Mouse (Mus musculus) right cerebral cortex, postnatal 36 days (tissue): ENCODE results near the gene Ptprn2.

ENCODE experiments used
- DNase-seq, 2 experiments: peaks; one replicate each; pipeline ENCODE4 v3.0.0; 2022; ENCODE audit warnings: low spot score in 2 of 2, mixed read lengths in 1 of 2

Ptprn2 gene

DNA sequence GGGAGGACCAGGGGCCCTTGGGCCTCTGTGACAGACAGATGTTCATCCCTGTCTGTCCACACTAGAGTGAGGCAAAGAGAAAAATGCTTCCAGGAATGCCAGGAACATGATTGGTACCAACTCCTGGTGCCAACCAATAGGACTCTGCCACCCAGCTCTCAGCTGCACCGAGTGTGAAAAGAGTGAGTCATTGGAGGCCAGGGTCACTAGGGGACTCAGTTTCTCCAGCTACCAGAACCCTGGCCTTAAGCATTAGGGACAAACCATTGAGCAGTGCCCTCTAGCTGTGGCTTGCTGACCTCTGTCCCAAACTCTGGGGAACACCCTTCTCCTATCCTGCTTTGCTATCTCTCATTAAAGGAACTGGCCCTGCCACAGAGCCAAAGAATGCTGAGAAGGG is 728.0 kb downstream of the Ptprn2 start:
- no peak for DNase-seq

DNA sequence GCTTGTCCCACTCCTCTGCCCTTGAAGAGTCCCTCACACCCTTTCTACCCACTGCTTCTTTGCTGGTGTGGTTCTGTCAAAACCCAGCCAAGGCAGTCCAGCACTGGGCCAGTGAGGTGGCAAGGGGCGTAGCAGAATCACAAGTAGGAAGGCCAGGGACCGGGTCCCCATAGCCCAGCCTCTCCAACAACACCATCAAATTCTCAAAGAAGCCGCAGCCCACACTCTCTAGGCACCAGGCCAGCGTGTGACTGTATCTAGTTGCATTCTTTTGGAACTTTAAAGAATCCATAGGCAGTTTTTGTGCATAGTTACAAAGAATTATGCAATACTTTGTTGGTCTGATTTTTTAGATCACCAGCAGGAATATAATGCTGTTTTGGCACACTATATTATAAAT is 728.8 kb downstream of the Ptprn2 start:
- peak; percentile 75 for DNase-seq

DNA sequence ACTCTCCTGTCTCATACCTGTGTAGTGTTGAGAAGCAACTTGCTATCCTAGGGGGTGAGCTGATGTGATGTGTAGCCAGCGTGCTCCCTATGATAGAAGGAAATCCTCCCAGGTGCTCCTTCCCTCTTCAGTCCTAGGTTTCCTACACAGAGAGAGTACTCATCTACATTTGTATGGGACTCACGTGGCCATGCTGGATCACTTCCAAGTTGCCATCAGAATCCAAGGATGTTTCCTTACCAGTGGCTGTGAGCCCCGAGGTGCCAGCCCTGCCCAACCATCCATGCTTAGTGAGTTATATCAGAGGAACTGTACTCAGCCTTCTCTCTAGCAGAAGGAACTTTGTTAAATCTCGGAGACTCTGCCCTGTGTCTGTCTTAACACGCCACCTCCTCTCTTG is 729.4 kb downstream of the Ptprn2 start:
- DNase-seq = no peak

DNA sequence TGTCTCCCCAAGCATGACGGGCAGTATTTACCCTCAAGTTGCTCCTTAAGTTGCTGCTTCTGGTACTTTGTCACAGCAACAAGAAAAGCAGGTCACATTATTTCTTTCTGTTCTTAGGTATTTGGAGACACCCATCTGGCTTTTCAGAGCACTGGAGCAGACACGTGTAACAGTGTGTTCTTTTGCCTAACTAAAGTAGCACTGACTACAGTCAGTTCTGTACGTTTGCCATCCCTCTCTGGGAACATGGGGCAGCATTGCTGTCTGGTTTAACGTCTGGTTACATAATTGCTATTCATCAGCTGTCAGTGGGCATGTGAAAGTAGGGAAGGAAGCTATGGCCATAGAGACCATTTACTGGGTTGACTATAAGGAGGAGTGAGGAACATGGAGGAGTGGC is 736.4 kb downstream of the Ptprn2 start:
- no peak for DNase-seq

DNA sequence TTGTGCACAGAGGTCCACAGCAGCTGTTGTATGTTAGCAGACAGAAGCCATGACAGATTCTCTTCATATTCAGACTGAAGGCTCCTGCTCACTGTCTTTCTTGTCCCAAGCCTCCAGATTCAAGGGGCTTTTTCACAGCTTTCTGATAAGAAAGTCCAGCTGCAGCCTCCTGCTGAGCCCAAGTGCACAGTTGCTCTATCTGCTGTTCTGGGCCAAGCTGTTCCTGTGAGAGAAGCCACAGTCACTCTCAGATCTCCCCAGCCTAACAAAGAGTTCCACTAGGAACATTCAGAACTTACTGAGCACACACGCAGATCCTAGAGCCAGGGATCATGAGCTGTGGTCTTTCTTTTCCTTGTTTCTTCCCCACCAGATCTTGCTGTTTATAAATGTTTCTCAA is 738.5 kb downstream of the Ptprn2 start:
- no peak for DNase-seq

DNA sequence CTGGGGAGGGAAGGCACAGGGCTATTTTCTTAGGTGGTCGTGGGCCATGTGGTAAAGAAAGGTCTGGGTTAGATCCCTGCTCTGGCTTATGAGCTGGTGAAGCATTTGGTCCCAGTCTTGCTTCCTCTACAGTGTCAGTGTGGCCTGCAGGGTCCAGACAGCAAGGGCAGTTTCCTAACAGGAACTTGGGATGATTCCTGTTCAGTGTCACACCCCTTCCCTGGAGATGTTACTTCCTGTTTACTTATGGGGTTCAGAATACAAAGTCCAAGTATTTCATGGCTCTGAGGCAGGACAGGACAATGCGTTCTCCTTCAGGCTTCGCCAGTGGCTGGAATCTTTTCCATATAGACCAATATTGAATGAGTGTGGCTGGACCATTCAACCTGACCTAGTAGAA is 741.7 kb downstream of the Ptprn2 start:
- no peak for DNase-seq

DNA sequence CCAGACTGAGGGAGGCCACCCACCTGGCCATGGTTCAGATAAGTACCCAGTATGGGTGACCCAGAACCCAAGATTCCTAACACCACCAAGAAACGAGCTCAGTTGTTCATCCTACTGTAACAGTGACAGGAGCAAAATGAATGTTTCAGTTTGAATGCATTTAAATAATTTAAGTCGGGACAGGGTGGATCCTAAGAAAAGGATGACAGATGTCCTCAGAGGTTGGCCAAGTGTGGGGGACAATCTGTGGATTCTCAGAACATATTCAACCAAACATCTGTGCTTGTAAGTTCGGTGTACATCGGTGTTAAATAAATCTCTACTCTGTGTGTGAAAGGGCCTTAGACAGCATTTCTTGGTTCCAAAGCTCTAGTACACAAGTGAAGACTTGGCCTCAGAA is 743.9 kb downstream of the Ptprn2 start:
- peak in 1 of 2 experiments; percentile 54 for DNase-seq

DNA sequence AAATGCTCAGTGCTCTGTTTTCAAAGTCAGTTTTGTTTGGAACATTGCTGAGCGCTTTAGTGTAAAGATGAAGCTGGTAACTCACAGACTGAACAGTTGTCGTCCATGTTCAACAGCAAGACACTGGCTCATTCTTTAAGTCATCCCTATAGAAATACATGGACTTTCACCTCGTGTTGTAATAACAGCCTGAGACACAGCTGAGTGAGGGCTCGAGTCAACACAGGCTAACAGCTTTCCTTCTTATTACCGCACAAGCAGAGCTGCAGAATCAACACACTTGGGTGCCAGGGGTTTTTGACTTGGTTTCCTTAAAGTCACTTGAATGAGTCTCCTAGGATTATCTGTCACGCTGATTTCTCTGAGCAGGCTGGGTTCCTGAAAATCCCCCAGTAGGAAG is 744.8 kb downstream of the Ptprn2 start:
- no peak for DNase-seq

DNA sequence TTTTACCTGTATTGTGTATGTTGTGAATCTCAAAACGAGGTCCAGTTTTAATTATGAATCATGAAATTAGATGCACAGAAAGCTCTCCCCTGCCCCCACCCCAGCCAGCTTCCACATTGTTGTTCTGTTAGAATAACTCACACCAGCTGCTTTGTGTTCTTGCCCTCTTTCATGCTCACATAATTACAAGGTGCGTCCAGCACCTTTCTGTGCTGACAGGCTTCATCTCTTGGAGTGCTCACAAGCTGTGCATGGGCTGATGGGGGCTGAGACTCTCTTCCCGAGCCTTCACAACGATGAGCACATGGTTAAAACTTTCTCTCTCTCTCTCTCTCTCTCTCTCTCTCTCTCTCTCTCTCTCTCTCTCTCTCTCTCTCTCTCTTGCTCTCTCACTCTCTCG is 746.3 kb downstream of the Ptprn2 start:
- no peak for DNase-seq

DNA sequence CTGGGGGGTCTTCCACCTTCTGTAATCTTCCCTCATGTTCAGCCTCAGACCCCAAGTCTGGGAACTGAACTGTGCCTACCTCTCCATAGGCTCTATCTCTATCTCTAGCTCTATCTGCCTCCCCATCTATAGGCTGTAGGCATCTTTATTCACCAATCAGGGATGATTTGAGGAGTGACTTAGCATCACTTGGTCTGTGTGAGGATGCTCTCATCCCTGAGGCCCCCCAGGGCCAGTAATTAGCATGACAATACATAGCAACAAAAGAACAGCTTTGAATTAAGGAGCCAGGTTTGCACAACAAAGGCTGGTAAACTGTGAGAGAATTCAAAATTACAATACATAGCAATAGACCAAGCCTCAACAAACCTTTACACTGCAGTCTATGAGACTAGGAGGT is 749.6 kb downstream of the Ptprn2 start:
- DNase-seq = no peak

DNA sequence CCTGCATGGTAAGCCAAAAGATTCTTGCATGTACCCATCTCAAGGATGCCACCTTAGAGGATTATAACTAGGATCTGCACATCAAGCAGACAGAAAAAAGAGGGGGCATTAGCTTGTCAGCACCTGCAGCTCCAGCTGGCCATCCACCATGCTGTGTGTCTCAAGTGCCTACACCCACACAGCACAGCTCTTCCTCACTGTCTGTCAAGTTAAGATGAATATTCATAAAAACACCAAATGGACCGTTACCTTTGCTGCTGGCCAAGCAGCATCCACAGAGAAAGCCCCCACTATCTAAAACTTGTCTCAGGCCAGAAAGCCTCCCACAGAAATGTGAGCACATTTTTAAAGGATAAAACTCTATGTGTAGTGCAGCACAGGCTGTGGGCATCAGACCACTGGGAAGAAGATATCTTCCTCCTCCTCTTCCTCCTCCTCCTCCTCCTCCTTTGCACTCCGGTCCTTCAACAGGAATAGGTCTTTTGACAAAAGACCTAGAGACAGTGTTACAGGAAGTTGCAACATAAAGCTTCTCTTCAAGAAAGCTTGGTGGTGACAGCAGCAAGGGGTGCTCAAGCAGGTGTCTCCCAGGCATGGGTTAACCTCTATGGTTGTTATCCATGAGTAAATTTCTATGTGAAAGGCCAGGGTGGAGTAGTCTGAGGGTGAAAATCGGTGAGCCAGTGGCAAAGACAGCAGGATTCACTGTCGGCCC is 750.7 kb downstream of the Ptprn2 start:
- DNase-seq = peak in 1 of 2 experiments; percentile 41

DNA sequence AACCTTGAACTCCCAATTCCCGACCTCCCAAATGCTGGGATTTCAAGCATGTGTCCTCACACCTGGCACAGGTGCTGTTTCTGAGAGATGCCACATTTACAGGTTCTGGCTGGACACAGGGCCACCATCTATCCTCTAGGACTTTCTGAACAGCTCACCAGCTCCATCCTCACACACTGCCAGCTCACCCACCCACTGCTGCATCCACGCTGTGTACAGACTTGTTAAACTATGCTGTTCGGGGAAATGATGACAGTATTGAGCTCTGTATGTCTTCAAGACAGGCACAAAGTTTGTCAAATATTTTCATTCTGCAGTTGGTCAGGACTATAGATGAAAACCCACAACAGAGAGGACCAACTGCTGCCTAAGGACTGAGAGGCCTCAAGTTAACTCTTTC is 751.5 kb downstream of the Ptprn2 start:
- no peak for DNase-seq

DNA sequence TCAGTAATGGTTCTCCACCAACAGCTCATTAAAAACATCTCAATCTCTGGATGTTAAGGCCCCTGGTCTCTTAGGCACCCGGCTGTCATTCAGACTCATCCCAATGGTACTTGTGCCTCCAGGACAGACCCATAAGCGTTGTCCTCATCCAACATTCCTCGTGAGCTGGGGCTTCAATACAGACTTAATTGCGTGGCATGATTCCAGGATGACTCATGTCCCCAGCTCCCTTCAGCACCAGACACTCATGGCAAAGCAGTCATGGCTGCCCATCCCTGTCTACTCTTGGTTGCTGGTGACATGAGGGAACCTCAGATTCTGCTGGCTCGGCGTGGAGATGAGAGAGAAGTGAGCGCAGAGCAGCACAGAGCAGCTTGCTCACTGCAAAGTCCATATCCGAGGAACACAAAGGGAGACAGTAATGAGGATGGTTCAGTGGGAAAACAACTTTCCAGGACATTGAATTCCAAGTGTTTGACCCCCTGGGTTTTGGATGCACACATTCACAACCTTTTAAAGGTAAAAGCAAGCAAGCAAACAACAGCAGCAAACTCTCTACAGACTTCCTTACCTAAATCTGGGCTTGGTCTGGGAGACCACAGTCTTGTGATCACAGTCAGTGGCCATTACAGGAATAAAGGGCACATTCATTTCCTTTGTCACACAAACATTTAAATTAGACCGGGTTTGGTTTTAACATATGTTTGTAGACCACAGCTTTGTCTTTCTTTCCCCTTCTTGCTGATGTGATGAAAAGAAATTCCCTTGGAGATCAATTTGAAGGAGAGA is 754.6 kb downstream of the Ptprn2 start:
- no peak for DNase-seq

DNA sequence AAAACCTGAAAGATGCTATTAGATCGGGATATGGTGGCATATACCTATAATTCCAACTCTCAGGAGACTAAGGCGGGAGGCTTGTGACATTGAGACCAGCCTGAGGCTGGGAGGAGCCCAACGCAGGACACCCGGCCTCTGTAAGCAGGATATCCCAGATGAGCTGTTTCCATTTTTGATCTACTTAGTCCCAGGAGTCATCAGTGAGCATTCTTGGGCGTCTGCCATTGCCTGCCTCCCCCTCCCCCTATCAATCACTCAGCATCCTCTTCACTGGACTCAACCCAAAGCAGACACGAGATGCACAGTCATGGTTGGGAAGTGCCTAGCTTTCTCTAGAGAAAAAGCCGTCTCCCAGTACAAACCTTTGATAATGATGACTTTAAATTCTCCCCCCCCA is 756.7 kb downstream of the Ptprn2 start:
- DNase-seq = no peak

DNA sequence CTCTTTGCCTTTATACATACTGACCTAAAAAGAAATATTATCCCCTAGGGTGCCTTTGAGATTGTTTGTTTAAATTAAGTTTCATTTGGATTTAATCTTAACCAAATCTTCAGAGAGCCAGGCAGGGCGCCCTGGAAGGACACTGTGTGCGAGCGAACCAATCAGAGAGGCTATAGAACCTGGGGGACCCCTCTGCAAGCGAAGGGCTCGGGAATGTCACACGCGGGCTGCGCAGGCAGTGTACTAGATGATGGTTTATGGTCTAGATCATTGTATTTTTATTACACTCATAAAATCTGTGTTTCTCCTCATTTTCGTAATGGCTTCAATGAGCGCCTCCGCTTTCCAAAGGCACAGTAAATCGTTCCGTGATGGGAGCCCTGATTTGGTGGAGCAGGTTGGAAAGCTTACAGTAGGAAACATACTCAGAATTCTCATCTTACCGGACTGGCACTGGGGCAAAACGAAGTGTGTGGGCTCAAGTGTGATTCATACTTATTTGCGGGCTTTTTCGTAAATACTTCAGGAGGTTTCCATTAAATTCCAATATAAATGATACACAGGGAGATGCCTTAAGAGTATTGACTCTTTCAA is 760.5 kb downstream of the Ptprn2 start:
- DNase-seq = no peak

DNA sequence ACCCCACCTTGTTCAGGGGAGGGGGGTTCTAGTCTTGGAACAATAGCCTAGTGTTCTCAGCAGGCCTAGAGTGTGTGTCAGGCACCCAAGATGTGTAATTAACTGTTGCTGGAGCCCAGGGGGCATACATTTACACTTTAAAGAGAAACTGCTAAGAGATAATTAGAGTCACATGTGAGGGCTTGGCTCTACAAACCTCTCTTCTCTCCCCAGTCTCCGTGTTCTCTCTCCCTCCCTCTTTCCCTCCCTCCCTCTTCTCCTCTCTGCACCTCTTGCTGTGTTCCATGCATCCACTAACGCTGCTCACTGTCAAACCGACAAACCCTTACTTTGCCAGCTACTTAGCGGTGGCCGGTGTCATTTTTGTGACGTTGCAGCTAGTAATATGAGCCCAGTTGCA is 764.9 kb downstream of the Ptprn2 start:
- no peak for DNase-seq

DNA sequence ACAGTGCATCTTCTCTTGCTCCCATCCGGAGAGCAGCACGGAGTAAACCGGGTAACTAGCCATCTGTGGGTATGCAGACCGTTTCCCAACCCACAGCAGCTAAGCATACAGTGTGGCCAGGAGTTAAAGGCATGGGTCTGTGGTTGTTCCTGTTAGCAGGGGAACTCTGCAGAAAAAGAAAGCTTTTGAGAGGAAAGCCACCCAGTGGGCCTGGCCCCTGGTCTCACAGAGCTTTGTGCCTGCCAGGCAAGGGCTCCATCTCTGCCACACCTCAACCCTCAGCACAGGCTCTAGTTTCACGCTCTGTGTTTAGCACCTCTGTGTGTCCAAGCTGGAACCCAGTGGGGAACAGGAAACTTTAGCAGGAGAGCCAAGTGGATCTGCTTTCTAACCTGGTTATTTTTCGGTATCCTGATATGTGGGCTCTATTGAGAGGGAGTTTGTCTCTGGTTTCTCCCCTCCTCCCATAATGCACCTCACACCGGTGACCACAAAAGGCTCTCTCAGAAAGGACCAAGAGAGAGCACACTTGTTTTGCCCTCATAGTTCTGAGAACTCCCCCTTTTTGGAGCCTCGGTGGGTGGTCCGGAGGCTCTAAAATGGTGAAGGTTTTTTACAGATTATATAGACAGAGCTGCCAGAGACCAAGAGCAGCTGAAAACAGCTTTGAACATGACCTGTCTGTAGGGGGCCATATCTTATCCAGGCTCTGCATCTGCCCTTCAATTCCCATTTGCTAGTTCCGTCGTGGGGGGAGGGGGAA is 766.3 kb downstream of the Ptprn2 start:
- no peak for DNase-seq

DNA sequence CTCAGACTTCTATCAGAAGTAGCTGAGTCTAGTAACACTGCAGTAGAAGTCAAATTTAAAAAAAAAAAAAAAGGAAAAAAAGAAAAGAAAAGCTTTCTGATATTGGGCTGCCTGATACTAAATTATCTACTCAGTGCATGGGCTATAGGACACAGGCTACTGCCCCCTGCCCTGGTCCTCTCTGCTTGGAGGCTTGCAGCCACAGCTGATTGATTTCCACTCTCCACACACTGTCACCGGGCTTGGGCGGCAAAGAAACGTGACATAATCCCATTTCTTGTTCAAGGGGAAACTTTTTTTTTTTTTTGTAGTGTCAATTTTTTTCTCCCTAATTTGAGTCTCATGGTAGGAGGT is 766.9 kb downstream of the Ptprn2 start:
- no peak for DNase-seq

DNA sequence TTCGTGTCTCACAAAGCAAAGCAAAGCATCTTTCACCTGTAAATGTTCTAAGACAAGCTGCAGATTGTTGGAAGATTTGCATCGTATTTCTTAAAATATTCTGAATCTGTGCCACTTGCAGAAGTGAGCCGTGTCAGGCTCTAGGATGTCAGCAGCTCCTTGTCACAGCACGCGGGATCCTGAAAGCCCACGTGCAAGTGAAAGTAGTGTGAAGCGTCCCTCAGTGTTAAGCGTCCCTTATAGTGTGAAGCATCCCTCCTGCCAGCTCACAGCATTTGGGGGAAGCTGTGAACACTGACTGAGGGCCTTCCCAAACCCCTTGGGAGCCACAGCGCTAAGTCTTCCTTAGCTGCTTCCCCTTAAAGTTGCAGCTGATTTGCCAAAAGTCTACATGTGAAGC is 768.8 kb downstream of the Ptprn2 start:
- DNase-seq = peak; percentile 37 to 48

DNA sequence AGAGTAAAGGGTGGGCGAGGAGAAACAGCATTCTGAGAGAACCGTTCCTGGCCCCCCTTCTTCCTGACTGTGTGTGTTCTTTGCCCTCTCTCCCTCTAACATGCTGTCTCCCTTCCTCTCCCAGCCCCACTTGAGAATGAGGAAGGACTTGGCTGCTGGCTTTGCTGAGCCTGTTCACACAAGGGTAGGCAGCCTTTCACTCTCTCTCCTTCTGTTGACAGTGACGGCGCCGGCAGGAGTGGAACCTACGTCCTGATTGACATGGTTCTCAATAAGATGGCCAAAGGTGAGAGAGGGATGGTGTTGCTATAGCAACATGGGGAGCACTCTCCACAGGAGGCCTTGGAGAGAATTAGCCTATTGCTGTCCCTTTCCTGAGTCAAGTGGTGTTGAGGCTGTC is 769.8 kb downstream of the Ptprn2 start:
- DNase-seq = no peak

DNA sequence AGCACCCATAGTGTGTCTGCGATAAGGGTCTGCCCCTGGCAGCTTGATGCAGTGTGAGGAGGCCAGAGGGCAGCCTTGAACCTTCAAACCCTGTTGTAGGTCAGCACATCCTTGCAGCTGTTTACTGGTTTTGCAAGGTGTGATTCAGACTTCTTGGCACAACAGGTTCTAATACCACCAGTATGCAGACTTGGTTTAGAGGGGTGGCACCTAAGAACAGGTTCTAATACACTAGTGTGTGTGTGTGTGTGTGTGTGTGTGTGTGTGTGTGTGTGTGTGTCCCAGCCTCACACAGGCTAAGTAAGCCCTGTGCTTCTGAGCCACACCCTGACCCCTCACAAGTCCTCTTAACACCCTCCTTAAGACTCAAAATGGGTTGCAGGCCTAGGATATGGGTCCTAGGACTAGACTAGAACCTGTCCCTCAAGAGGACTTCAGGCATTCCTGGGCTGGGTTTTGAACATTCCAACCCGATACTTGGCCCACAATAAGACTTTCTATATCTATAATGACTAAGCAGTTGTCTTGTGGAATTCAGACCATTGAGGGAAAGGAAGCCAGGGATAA is 770.3 kb downstream of the Ptprn2 start:
- no peak for DNase-seq

DNA sequence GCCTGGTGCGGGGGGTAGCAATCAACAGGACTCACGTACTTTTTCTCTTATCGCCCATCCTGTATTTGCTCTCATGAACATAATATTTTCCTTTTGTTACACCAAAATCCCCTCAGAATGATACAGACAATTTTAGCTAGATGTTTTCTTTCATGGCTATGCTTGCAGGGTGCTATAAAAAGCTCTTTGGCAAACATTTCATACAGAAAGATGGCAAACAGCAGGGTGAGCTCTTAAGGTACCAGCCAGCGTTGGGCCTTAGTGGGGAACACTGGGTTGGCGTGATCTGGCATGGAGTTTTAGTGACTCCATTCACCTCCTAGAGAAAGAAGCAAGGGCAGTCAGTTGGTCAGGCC is 771.3 kb downstream of the Ptprn2 start:
- DNase-seq = no peak
